Mouse (Mus musculus) liver, adult 2 months (tissue): ENCODE measurements at regions not wholly inside any gene's neighbourhood (a gene's known extent, or its start where the extent isn't known, plus 50 kb on each side); places are given as distances from the start of the nearest gene placed in this dataset.

Experiments used
- DNase-seq: peaks from one replicate; pipeline ENCODE4 v3.0.0-alpha.2; 2011; ENCODE audit warnings: low read depth, low spot score; ENCODE audit errors: extremely low read depth
- H3K27ac ChIP-seq: fragments of 200-500 bp; replicated peaks from 2 replicates; pipeline ENCODE4 v1.5.1; 2012; ENCODE audit warnings: low read depth, mild to moderate bottlenecking, control low read depth, inconsistent platforms, low read length; ENCODE audit not compliant: insufficient read depth
- H3K27me3 ChIP-seq: fragments of 200-500 bp; 2 replicates; pipeline ENCODE4 v1.6.1; 2012; ENCODE audit warnings: mild to moderate bottlenecking, moderate library complexity, low read length, inconsistent platforms; ENCODE audit not compliant: control insufficient read depth, insufficient read depth
- H3K36me3 ChIP-seq: fragments of 200-500 bp; 2 replicates; pipeline ENCODE4 v1.6.1; 2012; ENCODE audit warnings: low read length, inconsistent platforms; ENCODE audit not compliant: control insufficient read depth, insufficient read depth
- H3K4me1 ChIP-seq: fragments of 200-500 bp; 2 replicates; pipeline ENCODE4 v1.6.1; 2011; ENCODE audit warnings: low read length; ENCODE audit not compliant: control insufficient read depth, insufficient read depth
- H3K4me3 ChIP-seq: fragments of 200-500 bp; 2 replicates; pipeline ENCODE4 v1.5.1; 2011; ENCODE audit warnings: low read depth, mild to moderate bottlenecking, control low read depth, low read length, moderate library complexity; ENCODE audit not compliant: insufficient read depth
- H3K79me2 ChIP-seq: fragments of 200-500 bp; 2 replicates; pipeline ENCODE4 v1.6.1; 2012; ENCODE audit warnings: inconsistent platforms, mild to moderate bottlenecking, low read length, moderate library complexity; ENCODE audit not compliant: control insufficient read depth, insufficient read depth
- H3K9ac ChIP-seq: fragments of 200-500 bp; 2 replicates; pipeline ENCODE4 v1.6.1; 2012; ENCODE audit warnings: low read depth, mild to moderate bottlenecking, control low read depth, inconsistent platforms, low read length
- CTCF ChIP-seq: fragments of 200-500 bp; IDR thresholded peaks from 2 replicates; pipeline ENCODE4 v1.5.1; 2011; ENCODE audit warnings: low read depth, low read length, control low read depth
- POLR2A ChIP-seq: fragments of 200-500 bp; IDR thresholded peaks from 2 replicates; pipeline ENCODE4 v1.6.1; 2011; ENCODE audit warnings: low read length, control low read depth; ENCODE audit not compliant: insufficient read depth; ENCODE audit errors: extremely low read depth
- WGBS: fragments of 180-500 bp; shearing (Covaris S2); methylation state at CpG from one replicate; pipeline ENCODE4 v1.1.7; 2018; 5-methylcytosine and 5-hydroxymethylcytosine counted together

DNA sequence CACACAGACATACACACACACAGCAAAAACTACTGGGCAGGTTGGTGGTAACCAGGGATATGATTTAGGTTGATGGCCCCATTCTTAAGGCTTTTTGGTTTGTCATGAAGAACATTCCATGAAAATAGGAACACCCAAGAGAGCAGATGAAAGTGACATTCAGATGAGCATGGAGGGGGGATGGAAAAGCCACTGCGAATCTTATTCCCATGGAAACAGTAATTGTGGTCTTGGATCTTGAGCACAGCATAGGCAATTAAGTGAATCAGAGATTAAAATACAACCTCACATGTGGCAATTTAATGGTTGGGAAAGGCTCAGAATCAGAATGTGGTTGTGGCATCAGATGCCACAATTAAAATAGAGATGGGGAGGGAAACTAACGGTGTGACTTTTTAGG lies 537.6 kb upstream of the Auts2 start:
- Histone ChIP-seq H3K4me3 (no peak overlapping the region), H3K36me3 (no peaks in the 10 kb centered on the region), H3K27ac (no peak overlapping the region), H3K9ac (no peak overlapping the region), H3K27me3 (no peaks in the 10 kb centered on the region), H3K4me1 (no peaks in the 10 kb centered on the region), H3K79me2 (no peaks in the 10 kb centered on the region)
- no peak for DNase-seq
- no peak for TF ChIP-seq POLR2A
- no peak for TF ChIP-seq CTCF
- WGBS, result 79% methylated on average over 2 of the region's 2 CpGs

DNA sequence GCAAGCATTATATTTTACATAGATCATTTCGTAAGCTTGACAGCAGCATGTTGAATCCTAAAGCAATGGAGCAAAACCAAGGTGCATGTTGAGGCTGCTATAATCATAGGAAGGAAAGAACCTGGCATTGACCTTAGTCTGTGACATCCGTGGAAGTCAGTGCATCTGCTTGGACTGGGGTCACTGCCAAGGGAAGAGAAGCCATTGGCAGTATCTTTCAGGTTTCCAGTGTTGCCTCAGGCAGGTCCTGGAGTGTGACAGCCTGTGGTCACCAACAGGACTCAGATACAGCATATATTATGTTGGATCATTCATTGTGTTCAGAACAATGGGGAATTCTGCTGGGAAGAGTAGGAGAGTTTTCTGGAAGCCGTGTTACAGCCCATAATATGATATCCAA lies 535.8 kb upstream of the Auts2 start:
- 78% methylated on average over 3 of the region's 3 CpGs for WGBS

GRCm38 (mm10) chr5:133078390-133078789 lies 535.2 kb upstream of the Auts2 start:
- H3K79me2 ChIP-seq, result no peaks in the 10 kb centered on the region
- no peak for TF ChIP-seq CTCF
- TF ChIP-seq POLR2A, result no peak
- H3K36me3 ChIP-seq, result no peaks in the 10 kb centered on the region
- no peaks in the 10 kb centered on the region for H3K27me3 ChIP-seq
- DNase-seq, result no peak
- H3K4me3 ChIP-seq, result no peak overlapping the region
- H3K27ac ChIP-seq, result no peak overlapping the region
- H3K9ac ChIP-seq, result no peak overlapping the region
- no peaks in the 10 kb centered on the region for H3K4me1 ChIP-seq
- WGBS, result 73% methylated on average over 4 of the region's 4 CpGs

More for the DNA sequence above, 535.8 kb upstream of the Auts2 start:
- DNase-seq, result no peak
- Histone ChIP-seq H3K9ac (no peak overlapping the region), H3K36me3 (no peaks in the 10 kb centered on the region), H3K27me3 (no peaks in the 10 kb centered on the region), H3K4me1 (no peaks in the 10 kb centered on the region), H3K27ac (no peak overlapping the region), H3K79me2 (no peaks in the 10 kb centered on the region), H3K4me3 (no peak overlapping the region)
- TF ChIP-seq CTCF, result no peak
- no peak for TF ChIP-seq POLR2A

- Histone ChIP-seq H3K27ac (no peak overlapping the region), H3K4me1 (no peaks in the 10 kb centered on the region), H3K4me3 (no peak overlapping the region), H3K36me3 (no peaks in the 10 kb centered on the region), H3K79me2 (no peaks in the 10 kb centered on the region), H3K9ac (no peak overlapping the region), H3K27me3 (no peaks in the 10 kb centered on the region)
- no peak for DNase-seq
- TF ChIP-seq CTCF, result no peak
- TF ChIP-seq POLR2A, result no peak
- WGBS, result 15% methylated on average over 2 of the region's 2 CpGs
These were observed 530.2 kb upstream of the Auts2 start for GRCm38 (mm10) chr5:133073317-133073716.

- H3K9ac ChIP-seq, result no peak overlapping the region
- H3K27ac ChIP-seq, result no peak overlapping the region
- H3K4me3 ChIP-seq, result no peak overlapping the region
- TF ChIP-seq POLR2A, result no peak
- no peaks in the 10 kb centered on the region for H3K27me3 ChIP-seq
- no peak for DNase-seq
- no peaks in the 10 kb centered on the region for H3K36me3 ChIP-seq
- H3K4me1 ChIP-seq, result no peaks in the 10 kb centered on the region
- no peaks in the 10 kb centered on the region for H3K79me2 ChIP-seq
These were observed 527.0 kb upstream of the Auts2 start for GRCm38 (mm10) chr5:133070141-133070540.

DNA sequence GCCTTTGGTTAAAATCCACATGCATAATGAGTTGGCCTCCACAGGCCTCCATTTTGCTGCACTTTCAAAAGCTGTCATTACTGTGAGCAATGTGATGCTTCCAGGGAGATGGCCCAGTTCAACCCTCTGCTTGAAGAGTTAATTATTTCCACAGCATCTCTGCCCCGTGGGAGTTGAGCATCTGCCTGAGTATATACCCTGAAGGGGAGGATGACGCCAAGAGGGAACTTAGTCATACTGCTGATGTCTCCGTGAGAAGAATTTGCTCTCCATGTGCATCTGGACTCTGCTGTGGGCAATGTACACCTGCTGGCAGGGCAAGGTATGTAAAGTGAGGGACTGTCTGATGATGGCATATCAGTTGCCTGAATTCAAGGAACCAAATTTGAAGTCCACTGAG lies 519.3 kb upstream of the Auts2 start:
- Histone ChIP-seq H3K27ac (no peak overlapping the region), H3K27me3 (no peaks in the 10 kb centered on the region), H3K4me1 (no peaks in the 10 kb centered on the region), H3K9ac (no peak overlapping the region), H3K79me2 (no peaks in the 10 kb centered on the region), H3K4me3 (no peak overlapping the region), H3K36me3 (no peaks in the 10 kb centered on the region)
- WGBS, result 80% methylated on average over 3 of the region's 3 CpGs
- TF ChIP-seq CTCF (no peak), POLR2A (no peak)
- no peak for DNase-seq
